Mouse (Mus musculus) midbrain, postnatal 0 days (tissue): ENCODE results near the gene Tcf25. TPM values are rescaled to one million over a fixed set of nuclear protein-coding genes. Genes with fewer than 3 reads are reported as not detected.
A peak's percentile ranks its signal among the peaks of the same experiment; 100 is the strongest.

ENCODE experiments used
- ATAC-seq: fragments of 200-750 bp; cut with Nextera tagmentation; 2 replicates; pipeline ENCODE4 v1.8.0; 2017; ENCODE audit warnings: moderate number of reproducible peaks, mild to moderate bottlenecking, moderate TSS enrichment, moderate library complexity; ENCODE audit not compliant: low FRiP score
- DNase-seq: peaks from one replicate; pipeline ENCODE4 v3.0.0-alpha.2; 2015; ENCODE audit warnings: low spot score
- H3K27ac ChIP-seq: fragments of 300-500 bp; sonication (generic); 2 replicates; pipeline ENCODE4 v1.5.1; 2014; ENCODE audit warnings: low read depth, mild to moderate bottlenecking, low read length, mixed read lengths
- H3K27me3 ChIP-seq: fragments of 300-500 bp; sonication (generic); 2 replicates; pipeline ENCODE4 v1.6.1; 2014; ENCODE audit warnings: low read length, control low read depth, mixed read lengths; ENCODE audit not compliant: insufficient read depth
- H3K36me3 ChIP-seq: fragments of 300-500 bp; sonication (generic); 2 replicates; pipeline ENCODE4 v1.6.1; 2014; ENCODE audit warnings: low read length, control low read depth, mixed read lengths; ENCODE audit not compliant: insufficient read depth
- H3K4me1 ChIP-seq: fragments of 300-500 bp; sonication (generic); 2 replicates; pipeline ENCODE4 v1.6.1; 2014; ENCODE audit warnings: mild to moderate bottlenecking, control low read depth, antibody characterized with exemption, low read length, mixed read lengths; ENCODE audit not compliant: insufficient read depth
- H3K4me2 ChIP-seq: fragments of 300-500 bp; sonication (generic); 2 replicates; pipeline ENCODE4 v1.6.1; 2014; ENCODE audit warnings: low read depth, mild to moderate bottlenecking, low read length, mixed read lengths; ENCODE audit not compliant: poor library complexity, severe bottlenecking
- H3K4me3 ChIP-seq: fragments of 300-500 bp; sonication (generic); 2 replicates; pipeline ENCODE4 v1.5.1; 2014; ENCODE audit warnings: low read depth, mild to moderate bottlenecking, low read length, moderate library complexity
- H3K9ac ChIP-seq: fragments of 300-500 bp; sonication (generic); replicated peaks from 2 replicates; pipeline ENCODE4 v1.6.1; 2014; ENCODE audit warnings: mild to moderate bottlenecking, low read length, moderate library complexity, mixed read lengths; ENCODE audit not compliant: poor library complexity, severe bottlenecking
- H3K9me3 ChIP-seq: fragments of 300-500 bp; sonication (generic); 2 replicates; pipeline ENCODE4 v1.6.1; 2016; ENCODE audit warnings: low read length, control low read depth
- CTCF ChIP-seq: IDR thresholded peaks from 2 replicates; pipeline ENCODE4 v1.5.1; 2016; ENCODE audit warnings: antibody characterized with exemption, mild to moderate bottlenecking
- WGBS: fragments of 180-500 bp; shearing (Covaris S2); extraction: QIAGEN DNeasy Blood & Tissue Kit; methylation state at CpG from one replicate; pipeline ENCODE4 v1.1.7; 2014; 5-methylcytosine and 5-hydroxymethylcytosine counted together
- polyA plus RNA-seq: library from polyadenylated mRNA; unstranded; fragments of >200 nt; fragmentation: Nextera tagmentation; extraction: Ambion mirVana; gene quantifications from 2 replicates; pipeline ENCODE4 v1.2.1, GENCODE M21; 2015
- total RNA-seq: library from RNA; depleted of rRNA; stranded (reverse); fragments of >200 nt; gene quantifications from 2 replicates; pipeline ENCODE4 v1.2.3, GENCODE M21; 2014

The Tcf25 gene
- total and polyA plus RNA-seq, 2 experiments from 2014 or later, result 413 to 538 TPM

GRCm38 (mm10) chr8:123353216-123353615 lies 20.3 kb upstream of the Tcf25 start:
- ATAC-seq (no peak), DNase-seq (no peak)
- H3K9me3 ChIP-seq, result no peaks in the 10 kb centered on the region
- TF ChIP-seq CTCF, result no peak
- H3K27ac ChIP-seq, result no peak overlapping the region
- H3K27me3 ChIP-seq, result no peaks in the 10 kb centered on the region
- H3K9ac ChIP-seq, result no peak overlapping the region
- WGBS, result 34% methylated on average over 11 of the region's 11 CpGs
- H3K4me3 ChIP-seq, result no peak overlapping the region
- H3K36me3 ChIP-seq, result peaks cover 32% of the 10 kb centered on the region
- H3K4me2 ChIP-seq, result no peak overlapping the region
- no peaks in the 10 kb centered on the region for H3K4me1 ChIP-seq

- peak overlapping the region; percentile 67; the same call in 1 of the 2 replicates for H3K27ac ChIP-seq
- no peak overlapping the region for H3K4me3 ChIP-seq
- peaks cover 54% of the 10 kb centered on the region for H3K36me3 ChIP-seq
- no peaks in the 10 kb centered on the region for H3K9me3 ChIP-seq
- no peaks in the 10 kb centered on the region for H3K27me3 ChIP-seq
- 37% methylated on average over 12 of the region's 12 CpGs for WGBS
- TF ChIP-seq CTCF, result peak; percentile 97
- ATAC-seq (peak; percentile 69; the same call in 1 of the 2 replicates), DNase-seq (peak; percentile 84)
- H3K4me2 ChIP-seq, result no peak overlapping the region
- H3K4me1 ChIP-seq, result no peaks in the 10 kb centered on the region
- H3K9ac ChIP-seq, result no peak overlapping the region
Observed at GRCm38 (mm10) chr8:123361082-123361739, 12.3 kb upstream of the Tcf25 start.

- peak; percentile 92 for DNase-seq
- ATAC-seq, result peak; percentile 79
- under 1% methylated on average over 20 of the region's 20 CpGs for WGBS
- H3K4me1 ChIP-seq, result peaks cover 8% of the 10 kb centered on the region; the same call in 1 of the 2 replicates
- no peaks in the 10 kb centered on the region for H3K27me3 ChIP-seq
- no peaks in the 10 kb centered on the region for H3K9me3 ChIP-seq
- peak overlapping the region; percentile 61 for H3K4me3 ChIP-seq
- peak overlapping the region; percentile 85 for H3K9ac ChIP-seq
- H3K4me2 ChIP-seq, result peak overlapping the region; percentile 52
- H3K27ac ChIP-seq, result peak overlapping the region; percentile 94
- TF ChIP-seq CTCF, result no peak
- peaks cover 11% of the 10 kb centered on the region for H3K36me3 ChIP-seq
Observed at GRCm38 (mm10) chr8:123374239-123374578, 656 bp downstream of the Tcf25 start.

GRCm38 (mm10) chr8:123375701-123376100 lies 2.1 kb downstream of the Tcf25 start:
- Histone ChIP-seq H3K4me1 (peaks cover 8% of the 10 kb centered on the region; the same call in 1 of the 2 replicates), H3K27ac (no peak overlapping the region; the same call in 1 of the 2 replicates), H3K9ac (no peak overlapping the region)

GRCm38 (mm10) chr8:123376106-123376505 lies 2.6 kb downstream of the Tcf25 start:
- 47% methylated on average over 8 of the region's 8 CpGs for WGBS
- no peak for TF ChIP-seq CTCF
- Histone ChIP-seq H3K4me1 (peaks cover 8% of the 10 kb centered on the region; the same call in 1 of the 2 replicates), H3K9ac (no peak overlapping the region), H3K27me3 (no peaks in the 10 kb centered on the region), H3K9me3 (no peaks in the 10 kb centered on the region), H3K4me3 (no peak overlapping the region), H3K4me2 (no peak overlapping the region), H3K27ac (no peak overlapping the region), H3K36me3 (no peaks in the 10 kb centered on the region; the same call in 1 of the 2 replicates)
- DNase-seq (peak; percentile 7), ATAC-seq (no peak)

More at GRCm38 (mm10) chr8:123375701-123376100, 2.1 kb downstream of the Tcf25 start:
- H3K36me3 ChIP-seq, result no peaks in the 10 kb centered on the region; the same call in 1 of the 2 replicates
- DNase-seq (no peak), ATAC-seq (no peak)
- TF ChIP-seq CTCF, result no peak
- H3K9me3 ChIP-seq, result no peaks in the 10 kb centered on the region
- no peak overlapping the region for H3K4me3 ChIP-seq
- no peak overlapping the region for H3K4me2 ChIP-seq
- 77% methylated on average over 10 of the region's 10 CpGs for WGBS
- no peaks in the 10 kb centered on the region for H3K27me3 ChIP-seq

GRCm38 (mm10) chr8:123381711-123382110 lies 8.2 kb downstream of the Tcf25 start:
- no peaks in the 10 kb centered on the region for H3K4me1 ChIP-seq
- no peaks in the 10 kb centered on the region for H3K9me3 ChIP-seq
- DNase-seq, result no peak
- H3K36me3 ChIP-seq, result peaks cover 40% of the 10 kb centered on the region
- H3K27me3 ChIP-seq, result no peaks in the 10 kb centered on the region
- WGBS, result 90% methylated on average over 4 of the region's 4 CpGs
- H3K4me3 ChIP-seq, result no peak overlapping the region
- H3K27ac ChIP-seq, result no peak overlapping the region
- ATAC-seq, result no peak
- TF ChIP-seq CTCF, result no peak
- no peak overlapping the region for H3K4me2 ChIP-seq
- no peak overlapping the region for H3K9ac ChIP-seq
